Mouse (Mus musculus): ENCODE data around the gene Trnt1.

The Trnt1 gene

GRCm38 (mm10) chr6:106768640-106769289, at the start of gene Trnt1:
TSS of gene Trnt1 (plus strand) at chr6:106769120.
- peak; percentile 97 for DNase-seq (ENCODE audit: low read depth, low spot score)

GRCm38 (mm10) chr6:106725642-106726041, 43.3 kb upstream of the Trnt1 start:
- DNase-seq (ENCODE audit: low read depth, low spot score) = no peak

GRCm38 (mm10) chr6:106726078-106726477, 42.8 kb upstream of the Trnt1 start:
- no peak for DNase-seq (ENCODE audit: low read depth, low spot score)

GRCm38 (mm10) chr6:106727703-106728102, 41.2 kb upstream of the Trnt1 start:
- no peak for DNase-seq (ENCODE audit: low read depth, low spot score)

- DNase-seq (ENCODE audit: low read depth, low spot score) = no peak
Observed at GRCm38 (mm10) chr6:106729682-106730314, 39.1 kb upstream of the Trnt1 start.

GRCm38 (mm10) chr6:106732563-106732962, 36.4 kb upstream of the Trnt1 start:
- no peak for DNase-seq (ENCODE audit: low read depth, low spot score)

- DNase-seq (ENCODE audit: low read depth, low spot score) = no peak
Observed at GRCm38 (mm10) chr6:106738229-106738628, 30.7 kb upstream of the Trnt1 start.

- DNase-seq (ENCODE audit: low read depth, low spot score) = no peak
Observed at GRCm38 (mm10) chr6:106740244-106740825, 28.6 kb upstream of the Trnt1 start.

GRCm38 (mm10) chr6:106743556-106744233, 25.2 kb upstream of the Trnt1 start:
- no peak for DNase-seq (ENCODE audit: low read depth, low spot score)

GRCm38 (mm10) chr6:106745673-106746394, 23.1 kb upstream of the Trnt1 start:
- no peak for DNase-seq (ENCODE audit: low read depth, low spot score)

- no peak for DNase-seq (ENCODE audit: low read depth, low spot score)
Observed at GRCm38 (mm10) chr6:106747251-106747650, 21.7 kb upstream of the Trnt1 start.

GRCm38 (mm10) chr6:106747804-106748203, 21.1 kb upstream of the Trnt1 start:
- DNase-seq (ENCODE audit: low read depth, low spot score) = no peak

- no peak for DNase-seq (ENCODE audit: low read depth, low spot score)
Observed at GRCm38 (mm10) chr6:106748887-106749388, 20.0 kb upstream of the Trnt1 start, which contains the start of gene Il5ra. TSS of gene Il5ra (minus strand) at chr6:106749037.

- no peak for DNase-seq (ENCODE audit: low read depth, low spot score)
Observed at GRCm38 (mm10) chr6:106750291-106750690, 18.6 kb upstream of the Trnt1 start.

- DNase-seq (ENCODE audit: low read depth, low spot score) = no peak
Observed at GRCm38 (mm10) chr6:106758299-106758698, 10.6 kb upstream of the Trnt1 start.

GRCm38 (mm10) chr6:106760473-106761218, 8.3 kb upstream of the Trnt1 start:
- no peak for DNase-seq (ENCODE audit: low read depth, low spot score)

- no peak for DNase-seq (ENCODE audit: low read depth, low spot score)
Observed at GRCm38 (mm10) chr6:106761486-106761885, 7.4 kb upstream of the Trnt1 start.

GRCm38 (mm10) chr6:106765892-106766291, 3.0 kb upstream of the Trnt1 start:
- DNase-seq (ENCODE audit: low read depth, low spot score) = no peak

- no peak for DNase-seq (ENCODE audit: low read depth, low spot score)
Observed at GRCm38 (mm10) chr6:106766774-106767173, 2.1 kb upstream of the Trnt1 start.

GRCm38 (mm10) chr6:106769290-106769866, 458 bp downstream of the Trnt1 start:
- no peak for DNase-seq (ENCODE audit: low read depth, low spot score)

All from retina, postnatal 7 days (tissue).